In genomic region chr15:97778311-97779098, GRCm38 (mm10) we compare ENCODE assay signal across 7 mouse cellular contexts. TPM values are rescaled to one million over a fixed set of nuclear protein-coding genes. Genes with fewer than 3 reads are reported as not detected.
DNase-seq lines count a peak whose midpoint lies in the region; ATAC-seq and TF ChIP-seq lines count a peak whose summit lies in the region.

Gene Slc48a1 (plus strand): TSS chr15:97778520.

- H3K4me2 ChIP-seq in heart, embryonic 11.5 days: no peak within 1 kb of the TSS
- no peak within 1 kb of the TSS for H3K4me2 ChIP-seq in kidney, embryonic 14.5 days (replicated peaks; ENCODE audit: low read depth, low read length)
- no peak within 1 kb of the TSS for H3K4me2 ChIP-seq in liver, postnatal 0 days (ENCODE audit: low read depth, low read length)

- no peak within 1 kb of the TSS for H3K9ac ChIP-seq in heart, embryonic 11.5 days (ENCODE audit: low read depth, low read length)
- no peak within 1 kb of the TSS for H3K9ac ChIP-seq in kidney, embryonic 14.5 days (ENCODE audit: low read depth, low read length)
- H3K9ac ChIP-seq in liver, postnatal 0 days (replicated peaks): no peak within 1 kb of the TSS

- H3K4me1 ChIP-seq in cortical plate, adult 2 months (ENCODE audit: control insufficient read depth, insufficient read depth, low read length): peaks cover 2% of the 10 kb centered on the region
- H3K4me1 ChIP-seq in heart, embryonic 11.5 days (ENCODE audit: control insufficient read depth, insufficient read depth, low read length): peaks cover 24% of the 10 kb centered on the region
- H3K4me1 ChIP-seq in kidney, embryonic 14.5 days (ENCODE audit: control insufficient read depth, insufficient read depth, low read length): peaks cover 49% of the 10 kb centered on the region
- H3K4me1 ChIP-seq in liver, postnatal 0 days (ENCODE audit: insufficient read depth): peaks cover 21% of the 10 kb centered on the region
- H3K4me1 ChIP-seq in small intestine, adult 2 months (ENCODE audit: control insufficient read depth, insufficient read depth, insufficient read length, low read length): no peaks in the 10 kb centered on the region

- H3K36me3 ChIP-seq in heart, embryonic 11.5 days (ENCODE audit: control insufficient read depth, insufficient read depth, low read length): no peaks in the 10 kb centered on the region
- H3K36me3 ChIP-seq in kidney, embryonic 14.5 days (ENCODE audit: control insufficient read depth, insufficient read depth, low read length): no peaks in the 10 kb centered on the region
- no peaks in the 10 kb centered on the region for H3K36me3 ChIP-seq in liver, postnatal 0 days (replicated peaks; ENCODE audit: insufficient read depth, low read length)
- no peaks in the 10 kb centered on the region for H3K36me3 ChIP-seq in small intestine, adult 2 months (ENCODE audit: control insufficient read depth, insufficient read depth, low read length)

- TF ChIP-seq POLR2A in cortical plate, adult 2 months (IDR thresholded peaks at IDR 0.05; ENCODE audit: extremely low read depth, insufficient read depth, low read length): no peak
- TF ChIP-seq POLR2A in small intestine, adult 2 months (IDR thresholded peaks at IDR 0.05; ENCODE audit: low read depth, low read length): no peak

- no peak within 1 kb of the TSS for H3K27ac ChIP-seq in cortical plate, adult 2 months (ENCODE audit: insufficient read depth, low read length)
- H3K27ac ChIP-seq in heart, embryonic 11.5 days (ENCODE audit: low read depth, low read length): peak within 1 kb of the TSS; percentile 16; the same call in 1 of the 2 replicates
- peak within 1 kb of the TSS; percentile 43 for H3K27ac ChIP-seq in kidney, embryonic 14.5 days (ENCODE audit: low read depth, low read length)
- no peak within 1 kb of the TSS for H3K27ac ChIP-seq in liver, postnatal 0 days (ENCODE audit: low read depth)
- H3K27ac ChIP-seq in small intestine, adult 2 months (ENCODE audit: insufficient read depth, low read depth, low read length): no peak within 1 kb of the TSS

- no peak for TF ChIP-seq EP300 in liver, postnatal 0 days (IDR thresholded peaks at IDR 0.05; ENCODE audit: low read depth)

- H3K9me3 ChIP-seq in heart, embryonic 11.5 days (replicated peaks; ENCODE audit: control insufficient read depth, low read length): no peaks in the 10 kb centered on the region
- H3K9me3 ChIP-seq in kidney, embryonic 14.5 days (ENCODE audit: control insufficient read depth, low read length): no peaks in the 10 kb centered on the region
- no peaks in the 10 kb centered on the region for H3K9me3 ChIP-seq in liver, postnatal 0 days (ENCODE audit: low read length)

- no peak within 1 kb of the TSS for H3K4me3 ChIP-seq in cortical plate, adult 2 months (ENCODE audit: insufficient read depth, low read length)
- no peak within 1 kb of the TSS for H3K4me3 ChIP-seq in heart, embryonic 11.5 days (ENCODE audit: low read depth, low read length)
- H3K4me3 ChIP-seq in kidney, embryonic 14.5 days (ENCODE audit: low read length): no peak within 1 kb of the TSS
- no peak within 1 kb of the TSS for H3K4me3 ChIP-seq in liver, postnatal 0 days (ENCODE audit: low read depth, low read length)
- H3K4me3 ChIP-seq in small intestine, adult 2 months (ENCODE audit: low read depth, low read length): no peak within 1 kb of the TSS

- 51% methylated on average over 8 of the region's 8 CpGs for WGBS in heart, embryonic 11.5 days (ENCODE audit: insufficient replicate concordance)
- 68% methylated on average over 8 of the region's 8 CpGs for WGBS in kidney, embryonic 14.5 days
- 73% methylated on average over 8 of the region's 8 CpGs for WGBS in liver, postnatal 0 days (ENCODE audit: insufficient replicate concordance)
- WGBS in small intestine, adult 2 months: 78% methylated on average over 8 of the region's 8 CpGs

- no peaks in the 10 kb centered on the region for H3K27me3 ChIP-seq in heart, embryonic 11.5 days (ENCODE audit: control insufficient read depth, insufficient read depth, low read length)
- no peaks in the 10 kb centered on the region for H3K27me3 ChIP-seq in kidney, embryonic 14.5 days (ENCODE audit: control insufficient read depth, insufficient read depth, low read length)
- 0 out of 2 replicates have a peak, but pooled peaks cover 6% of the 10 kb centered on the region for H3K27me3 ChIP-seq in liver, postnatal 0 days (ENCODE audit: insufficient read depth, low read length)
- no peaks in the 10 kb centered on the region for H3K27me3 ChIP-seq in small intestine, adult 2 months (ENCODE audit: control insufficient read depth, insufficient read depth, low read length)

- no peak for ATAC-seq in heart, embryonic 11.5 days (replicated peaks; ENCODE audit: insufficient number of reproducible peaks, low FRiP score, low TSS enrichment)
- ATAC-seq in kidney, embryonic 14.5 days (ENCODE audit: low FRiP score, low TSS enrichment): no peak
- no peak for ATAC-seq in liver, postnatal 0 days

- TF ChIP-seq CTCF in cortical plate, adult 2 months (IDR thresholded peaks at IDR 0.05; ENCODE audit: extremely low read depth, insufficient read depth, low read length): no peak
- TF ChIP-seq CTCF in liver, postnatal 0 days (IDR thresholded peaks at IDR 0.05; ENCODE audit: low read depth): no peak
- no peak for TF ChIP-seq CTCF in small intestine, adult 2 months (IDR thresholded peaks at IDR 0.05; ENCODE audit: extremely low read depth, insufficient read length, insufficient replicate concordance, low read depth, low read length)

- DNase-seq in adipocyte (ENCODE audit: low spot score): peak; percentile 64
- no peak for DNase-seq in liver, postnatal 0 days
- DNase-seq in embryo, embryonic 9.5 days (ENCODE audit: extremely low spot score): no peak

RNA-seq across cellular contexts. Expression of gene Slc48a1, which starts in this region (rescaled TPM):
- 140 and 155 TPM in 2 replicates for polyA plus RNA-seq in cortical plate, adult 2 months (2012; rRNA removed)
- 45.1 and 51.1 TPM in 2 replicates for polyA plus RNA-seq in heart, embryonic 11.5 days (2014; fragmentation: Nextera tagmentation; extraction: Ambion mirVana)
- 34.4 and 36.1 TPM in 2 replicates for polyA plus RNA-seq in kidney, embryonic 14.5 days (2014; fragmentation: Nextera tagmentation; extraction: Ambion mirVana)
- 59.0 and 61.1 TPM in 2 replicates for polyA plus RNA-seq in liver, postnatal 0 days (2015; fragmentation: Nextera tagmentation; extraction: Ambion mirVana)
- polyA plus RNA-seq in small intestine, adult 2 months (2012; rRNA removed): 20.8 and 22.1 TPM in 2 replicates

Comparison
In these comparisons a context has a peak if more than half of its experiments do, and no peak if none do; other contexts are left out.
1. H3K27ac ChIP-seq: peak in heart, embryonic 11.5 days (single experiment) and kidney, embryonic 14.5 days (single experiment); none in cortical plate, adult 2 months (single experiment), liver, postnatal 0 days (single experiment) and small intestine, adult 2 months (single experiment).